Mouse (Mus musculus): ENCODE data around the gene Ttyh3.

DNA sequence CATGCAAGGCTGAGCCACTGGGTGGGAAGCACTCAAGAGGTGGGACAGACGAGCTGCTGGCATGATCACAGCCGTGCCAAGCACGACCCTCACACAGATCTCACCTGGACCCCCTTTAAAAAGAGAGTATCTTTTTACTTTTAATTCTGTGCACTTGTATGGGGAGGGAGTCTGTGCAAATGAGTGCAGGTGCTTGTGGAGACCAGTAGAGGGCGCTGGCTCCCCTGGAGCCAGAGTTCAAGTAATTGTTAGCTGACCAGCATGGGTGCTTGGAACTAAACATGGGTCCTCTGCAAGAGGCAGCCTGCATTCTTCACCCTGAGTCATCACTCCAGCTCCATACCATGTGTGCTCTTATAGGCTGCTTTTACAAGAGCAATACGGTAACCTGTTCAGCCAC is 21.3 kb downstream of the Ttyh3 start:
- TF ChIP-seq CTCF (IDR thresholded peaks at IDR 0.05; ENCODE audit: borderline replicate concordance, extremely low read depth, insufficient read depth, insufficient read length) (peak; percentile 33; the same call in 1 of the 2 replicates), POLR2A (IDR thresholded peaks at IDR 0.05; ENCODE audit: borderline replicate concordance, extremely low read depth, insufficient read depth, insufficient read length, poor library complexity, severe bottlenecking) (no peak)

Measured in brain, embryonic 14.5 days (tissue).